Mouse (Mus musculus): Measurements from ENCODE around the gene Rbpms2.

- TF ChIP-seq CTCF (IDR thresholded peaks at IDR 0.05; ENCODE audit: low read depth, low read length) (no peak), POLR2A (IDR thresholded peaks at IDR 0.05; ENCODE audit: extremely low read depth, insufficient read depth, low read length) (no peak)
Measured at GRCm38 (mm10) chr9:65646782-65647181, 17.3 kb downstream of the Rbpms2 start.

Measured in liver, adult 2 months (tissue).